Mouse (Mus musculus) hindbrain, embryonic 14.5 days (tissue): ENCODE results near the gene Med20. TPM values are rescaled to one million over a fixed set of nuclear protein-coding genes. Genes with fewer than 3 reads are reported as not detected.

Experiments
- polyA plus RNA-seq: library from polyadenylated mRNA; unstranded; fragments of >200 nt; fragmentation: Nextera tagmentation; extraction: Ambion mirVana; gene quantifications from 2 replicates; pipeline ENCODE4 v1.2.1, GENCODE M21; 2014

Med20 gene
- polyA plus RNA-seq, 1 experiment from 2014 or later: 42.3 TPM

Other genes starting within 250 kb of the Med20 start
- 61.7 and 72.3 TPM in 2 replicates for gene Mrps10, start 242.7 kb upstream of the Med20 start, polyA plus RNA-seq
- gene Guca1b, start 226.2 kb upstream of the Med20 start, polyA plus RNA-seq: 0.25 and 0.46 TPM in 2 replicates
- 0.31 and 0.40 TPM in 2 replicates for gene Guca1a, start 211.0 kb upstream of the Med20 start, polyA plus RNA-seq
- gene AI661453, start 175.0 kb upstream of the Med20 start, polyA plus RNA-seq: 0.23 and 0.31 TPM in 2 replicates
- gene 1700001C19Rik, start 174.2 kb upstream of the Med20 start, polyA plus RNA-seq: 0.37 and 0.47 TPM in 2 replicates
- 16.4 and 16.9 TPM in 2 replicates for gene Taf8, start 109.3 kb upstream of the Med20 start, polyA plus RNA-seq
- gene Ccnd3, start 106.5 kb upstream of the Med20 start, polyA plus RNA-seq: 78.9 and 80.3 TPM in 2 replicates
- gene Bysl, start 90 bp upstream of the Med20 start, polyA plus RNA-seq: 33.3 and 34.3 TPM in 2 replicates
- gene Gm20517, start within 50 bp of the Med20 start, polyA plus RNA-seq: 3.0 and 3.1 TPM in 2 replicates
- 6.7 and 7.6 TPM in 2 replicates for gene Usp49, start 19.1 kb downstream of the Med20 start, polyA plus RNA-seq
- 283 and 327 TPM in 2 replicates for gene Tomm6, start 76.8 kb downstream of the Med20 start, polyA plus RNA-seq
- gene Frs3, start 77.4 kb downstream of the Med20 start, polyA plus RNA-seq: 42.3 and 44.4 TPM in 2 replicates
- 4.8 and 7.1 TPM in 2 replicates for gene Gm21981, start 82.9 kb downstream of the Med20 start, polyA plus RNA-seq
- 2.1 and 2.2 TPM in 2 replicates for gene Prickle4, start 83.2 kb downstream of the Med20 start, polyA plus RNA-seq
- gene Pgc, start 115.3 kb downstream of the Med20 start, polyA plus RNA-seq: not detected in 2 replicates
- gene Tfeb, start 125.4 kb downstream of the Med20 start, polyA plus RNA-seq: 2.8 and 4.2 TPM in 2 replicates
- 7.5 and 7.7 TPM in 2 replicates for gene Mdfi, start 223.1 kb downstream of the Med20 start, polyA plus RNA-seq